Mouse (Mus musculus) C2C12 (cell line): ENCODE measurements around the gene Rfx1. TPM values are rescaled to one million over a fixed set of nuclear protein-coding genes. Genes with fewer than 3 reads are reported as not detected.

Experiments
- H3K27me3 ChIP-seq: one replicate; pipeline ENCODE4 v1.6.1; 2011; ENCODE audit not compliant: control insufficient read depth, insufficient read depth, insufficient read length
- H3K36me3 ChIP-seq: one replicate; pipeline ENCODE4 v1.6.1; 2011; ENCODE audit not compliant: control insufficient read depth, insufficient read depth
- H3K4me3 ChIP-seq: one replicate; pipeline ENCODE4 v1.5.1; 2011; ENCODE audit warnings: mild to moderate bottlenecking, control low read depth; ENCODE audit not compliant: poor library complexity, insufficient read depth, severe bottlenecking
- H3K79me2 ChIP-seq: one replicate; pipeline ENCODE4 v1.6.1; 2011; ENCODE audit not compliant: control insufficient read depth, insufficient read depth
- H3K79me3 ChIP-seq: one replicate; pipeline ENCODE4 v1.6.1; 2011; ENCODE audit warnings: low read depth, control low read depth
- H3ac ChIP-seq: one replicate; pipeline ENCODE3; 2011; ENCODE audit warnings: low read depth; ENCODE audit not compliant: control insufficient read depth, insufficient read length
- CEBPB ChIP-seq: IDR thresholded peaks from one replicate; pipeline ENCODE4 v1.6.1; 2011; ENCODE audit warnings: low read depth, mild to moderate bottlenecking, control low read depth, moderate library complexity
- CTCF ChIP-seq: IDR thresholded peaks from one replicate; pipeline ENCODE4 v1.5.1; 2011; ENCODE audit not compliant: control insufficient read depth, insufficient read depth, insufficient read length
- FOSL1 ChIP-seq: IDR thresholded peaks from one replicate; pipeline ENCODE4 v1.8.0; 2011; ENCODE audit warnings: mild to moderate bottlenecking, low read length; ENCODE audit not compliant: poor library complexity, insufficient read depth, severe bottlenecking
- MAX ChIP-seq: IDR thresholded peaks from one replicate; pipeline ENCODE4 v1.6.1; 2011; ENCODE audit warnings: mild to moderate bottlenecking, control low read depth
- MYOD1 ChIP-seq: IDR thresholded peaks from one replicate; pipeline ENCODE4 v1.6.1; 2011; ENCODE audit warnings: low read depth; ENCODE audit not compliant: control insufficient read depth, insufficient read length
- MYOG ChIP-seq: IDR thresholded peaks from one replicate; pipeline ENCODE4 v1.6.1; 2011; ENCODE audit not compliant: control insufficient read depth, insufficient read length; ENCODE audit errors: extremely low read depth
- USF1 ChIP-seq: IDR thresholded peaks from one replicate; pipeline ENCODE4 v1.6.1; 2011; ENCODE audit warnings: low read depth, mild to moderate bottlenecking, control low read depth, moderate library complexity
- long read RNA-seq, 2 experiments: library from polyadenylated mRNA; unstranded; transcript quantifications; one replicate each; pipeline ENCODE4 v2.0.0; 2019 to 2020
- polyA plus RNA-seq: library from polyadenylated mRNA; unstranded; fragments of >200 nt; fragmentation: generic; extraction: Trizol; gene quantifications from one replicate; pipeline ENCODE4 v1.2.1, GENCODE M21; 2012; ENCODE audit warnings: missing spikeins

Gene Rfx1
- polyA plus RNA-seq, result 9.8 TPM
- long read RNA-seq, experiment 1, result 0 reads
- long read RNA-seq, experiment 2, full-length matches to known transcripts, result 7 of 31 reads
- long read RNA-seq, experiment 2, partial matches to known transcripts, result 7 of 31 reads
- long read RNA-seq, experiment 2, other reads (novel, unspliced or antisense), result 17 of 31 reads

- TF ChIP-seq CTCF (no peak), CEBPB (no peak), FOSL1 (no peak), MYOG (no peak), USF1 (no peak), MAX (no peak), MYOD1 (no peak)
- H3K36me3 ChIP-seq, result no peaks in the 10 kb centered on the region
- H3K4me3 ChIP-seq, result peak within 1 kb of the TSS; percentile 63
- peaks cover 41% of the 10 kb centered on the region for H3K79me2 ChIP-seq
- H3K79me3 ChIP-seq, result peaks cover 27% of the 10 kb centered on the region
- H3ac ChIP-seq, result peak within 1 kb of the TSS; percentile 72
- H3K27me3 ChIP-seq, result no peaks in the 10 kb centered on the region
These were observed at the start of gene Rfx1 for GRCm38 (mm10) chr8:84066291-84066930. Gene Rfx1, plus strand, starts transcription at chr8:84066834.

- Histone ChIP-seq H3K27me3 (no peaks in the 10 kb centered on the region), H3ac (no peak overlapping the region), H3K4me3 (no peak overlapping the region), H3K79me2 (no peaks in the 10 kb centered on the region), H3K36me3 (no peaks in the 10 kb centered on the region), H3K79me3 (no peaks in the 10 kb centered on the region)
- no peak for TF ChIP-seq USF1
- TF ChIP-seq MAX, result no peak
- no peak for TF ChIP-seq CTCF
- no peak for TF ChIP-seq FOSL1
- TF ChIP-seq CEBPB, result no peak
- no peak for TF ChIP-seq MYOD1
- TF ChIP-seq MYOG, result no peak
These were observed 46.9 kb upstream of the Rfx1 start for GRCm38 (mm10) chr8:84019738-84020137.

GRCm38 (mm10) chr8:84021096-84021495 lies 45.5 kb upstream of the Rfx1 start, which contains the start of gene Palm3:
Gene Palm3, plus strand, starts transcription at chr8:84021471.
- H3K79me2 ChIP-seq, result no peaks in the 10 kb centered on the region
- TF ChIP-seq CEBPB (no peak), USF1 (no peak), CTCF (no peak), MYOG (no peak), MYOD1 (no peak), MAX (no peak), FOSL1 (no peak)
- peak within 1 kb of the TSS; percentile 6 for H3ac ChIP-seq
- H3K27me3 ChIP-seq, result no peaks in the 10 kb centered on the region
- no peaks in the 10 kb centered on the region for H3K36me3 ChIP-seq
- no peaks in the 10 kb centered on the region for H3K79me3 ChIP-seq
- H3K4me3 ChIP-seq, result no peak within 1 kb of the TSS

- no peaks in the 10 kb centered on the region for H3K27me3 ChIP-seq
- H3K36me3 ChIP-seq, result no peaks in the 10 kb centered on the region
- no peak overlapping the region for H3K4me3 ChIP-seq
- no peak for TF ChIP-seq USF1
- no peak for TF ChIP-seq MYOD1
- TF ChIP-seq FOSL1, result no peak
- TF ChIP-seq MYOG, result no peak
- no peak for TF ChIP-seq MAX
- TF ChIP-seq CTCF, result no peak
- TF ChIP-seq CEBPB, result no peak
- no peaks in the 10 kb centered on the region for H3K79me3 ChIP-seq
- no peak overlapping the region for H3ac ChIP-seq
- no peaks in the 10 kb centered on the region for H3K79me2 ChIP-seq
These were observed 45.1 kb upstream of the Rfx1 start for GRCm38 (mm10) chr8:84021569-84021968.

GRCm38 (mm10) chr8:84023085-84023484 lies 43.5 kb upstream of the Rfx1 start:
- no peaks in the 10 kb centered on the region for H3K79me3 ChIP-seq
- no peak overlapping the region for H3ac ChIP-seq
- no peak overlapping the region for H3K4me3 ChIP-seq
- H3K79me2 ChIP-seq, result no peaks in the 10 kb centered on the region
- TF ChIP-seq CEBPB (no peak), FOSL1 (no peak), CTCF (no peak), MAX (peak; percentile 81), MYOD1 (peak; percentile 31), MYOG (no peak), USF1 (peak; percentile 76)
- no peaks in the 10 kb centered on the region for H3K27me3 ChIP-seq
- no peaks in the 10 kb centered on the region for H3K36me3 ChIP-seq
